Mouse (Mus musculus): ENCODE measurements around the gene Pik3r1.

Gene Pik3r1

DNA sequence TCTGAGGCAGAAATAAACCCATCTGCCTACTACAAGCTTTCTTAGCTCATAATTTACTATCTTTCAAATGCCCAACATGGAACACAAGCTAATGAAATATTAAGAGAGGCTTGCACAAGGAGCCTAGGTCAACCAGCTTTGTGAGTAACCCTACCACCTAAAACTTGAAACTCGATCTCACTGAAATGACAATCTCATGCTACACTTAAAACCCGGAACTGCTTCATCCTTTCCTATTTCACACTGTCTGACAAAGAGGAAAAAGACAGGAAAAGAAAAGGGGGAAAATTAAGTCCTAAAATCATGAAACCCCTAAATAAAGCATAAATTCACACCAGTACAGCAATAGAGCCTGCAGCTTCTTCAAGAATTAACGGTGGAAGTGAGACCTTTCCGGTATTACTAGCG is 1.4 kb downstream of the Pik3r1 start:
- no peak for DNase-seq

DNA sequence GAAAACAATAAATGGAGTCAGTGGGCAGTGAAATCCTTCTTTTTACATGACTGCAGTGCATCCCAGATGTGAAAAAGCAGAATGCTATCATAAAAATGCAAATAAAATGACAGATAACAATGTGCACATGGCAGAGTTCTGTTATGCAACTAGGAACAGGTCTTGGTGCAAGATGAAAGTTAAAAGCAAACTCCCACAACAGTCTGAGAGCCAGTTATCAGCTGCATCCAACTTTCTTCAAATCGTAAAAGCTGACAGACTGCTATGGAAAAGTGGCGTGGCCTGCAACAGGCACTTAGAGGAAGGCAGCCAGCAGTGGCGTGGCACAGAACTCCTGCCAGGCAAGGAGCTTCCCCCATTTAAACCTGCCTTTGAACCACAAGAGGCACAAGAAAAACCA is 2.0 kb downstream of the Pik3r1 start:
- DNase-seq: no peak

DNA sequence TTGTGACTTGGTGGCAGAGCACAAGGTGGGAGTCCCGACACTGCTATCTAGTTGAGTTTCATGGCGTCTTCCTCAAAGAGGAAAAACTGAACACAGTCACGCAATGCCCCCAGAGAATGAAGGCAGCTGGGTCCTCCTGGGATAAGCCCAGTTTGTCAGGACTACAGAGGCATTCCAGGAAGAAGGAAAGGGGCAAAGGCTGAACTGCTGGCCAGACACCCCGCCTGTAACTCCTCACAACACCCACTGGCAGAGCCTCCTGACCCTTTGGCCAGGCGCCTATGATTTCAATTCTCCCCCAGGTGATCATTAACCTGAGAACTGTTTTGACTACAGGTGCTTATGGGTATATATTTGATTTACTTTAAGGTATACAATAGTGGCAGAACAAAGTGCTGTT is 3.9 kb downstream of the Pik3r1 start:
- DNase-seq: no peak

GRCm38 (mm10) chr13:101763676-101764075 is 4.3 kb downstream of the Pik3r1 start:
- DNase-seq: no peak

DNA sequence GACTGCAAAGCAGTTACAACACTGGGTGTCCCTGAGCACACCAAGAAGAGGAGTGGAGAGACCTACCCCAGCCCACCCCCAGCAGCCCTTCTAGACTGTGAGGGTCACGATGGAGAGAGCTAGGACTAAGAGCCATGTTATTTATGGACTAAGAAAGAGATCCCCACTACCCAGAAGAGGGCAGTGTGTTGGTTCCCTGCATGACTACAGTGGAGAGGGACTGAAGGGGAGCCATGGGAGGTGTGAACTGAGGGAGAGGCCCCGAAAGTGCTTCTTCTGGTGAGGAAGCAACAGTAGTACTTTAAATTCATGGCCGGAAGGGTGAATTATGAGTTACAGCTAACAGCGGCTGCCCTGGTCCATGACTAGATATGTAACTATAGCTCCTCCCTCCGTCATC is 4.9 kb downstream of the Pik3r1 start:
- no peak for DNase-seq

GRCm38 (mm10) chr13:101761617-101762016 is 6.4 kb downstream of the Pik3r1 start:
- no peak for DNase-seq

DNA sequence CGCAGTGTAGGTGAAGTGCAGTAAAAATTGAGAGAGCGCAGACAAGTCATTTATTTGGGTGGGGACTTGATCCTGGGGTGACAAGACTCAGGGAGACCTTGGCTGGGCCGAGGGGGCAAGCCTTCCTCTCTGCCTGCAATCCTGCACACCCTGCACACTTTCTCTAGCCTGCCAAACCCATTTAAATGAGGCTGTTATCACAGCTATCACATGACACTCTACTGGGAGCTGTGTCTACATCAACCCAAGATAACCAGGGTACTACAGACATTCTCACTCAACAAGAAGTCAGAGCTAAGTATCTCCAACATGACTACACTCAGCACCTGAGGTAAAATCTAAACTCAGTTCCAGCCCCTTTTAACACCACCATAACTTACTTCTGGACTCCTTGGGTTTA is 7.1 kb downstream of the Pik3r1 start:
- no peak for DNase-seq

GRCm38 (mm10) chr13:101760001-101760687 is 7.9 kb downstream of the Pik3r1 start:
- no peak for DNase-seq

- DNase-seq: no peak
Measured at GRCm38 (mm10) chr13:101759281-101759871, 8.6 kb downstream of the Pik3r1 start.

GRCm38 (mm10) chr13:101757801-101758422 is 10.1 kb downstream of the Pik3r1 start:
- no peak for DNase-seq

- DNase-seq: no peak
Measured at GRCm38 (mm10) chr13:101755228-101755627, 12.8 kb downstream of the Pik3r1 start.

GRCm38 (mm10) chr13:101753639-101754038 is 14.4 kb downstream of the Pik3r1 start:
- no peak for DNase-seq

DNA sequence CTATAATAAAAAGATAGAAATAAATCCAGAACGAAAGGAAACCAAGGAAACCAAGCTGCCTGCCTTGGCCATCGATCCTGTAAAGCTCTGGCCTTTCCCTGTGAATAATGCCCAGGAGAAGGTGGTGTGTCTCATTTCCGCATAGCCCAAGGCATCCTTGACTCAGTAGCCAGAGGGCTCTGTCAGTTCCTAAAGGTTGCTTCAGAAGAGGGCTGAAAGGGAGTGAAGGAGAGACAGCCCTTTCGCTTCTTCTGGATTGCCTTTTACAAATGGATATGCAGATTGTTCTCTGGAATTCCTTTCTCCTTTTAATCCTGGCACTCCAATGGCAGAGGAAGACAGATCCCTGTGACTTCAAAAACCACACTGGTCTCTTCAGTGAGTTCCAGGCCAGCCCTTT is 16.2 kb downstream of the Pik3r1 start:
- DNase-seq: no peak

GRCm38 (mm10) chr13:101746012-101746595 is 21.9 kb downstream of the Pik3r1 start:
- no peak for DNase-seq

GRCm38 (mm10) chr13:101744943-101745342 is 23.1 kb downstream of the Pik3r1 start:
- DNase-seq: no peak

GRCm38 (mm10) chr13:101744053-101744452 is 24.0 kb downstream of the Pik3r1 start:
- no peak for DNase-seq

DNA sequence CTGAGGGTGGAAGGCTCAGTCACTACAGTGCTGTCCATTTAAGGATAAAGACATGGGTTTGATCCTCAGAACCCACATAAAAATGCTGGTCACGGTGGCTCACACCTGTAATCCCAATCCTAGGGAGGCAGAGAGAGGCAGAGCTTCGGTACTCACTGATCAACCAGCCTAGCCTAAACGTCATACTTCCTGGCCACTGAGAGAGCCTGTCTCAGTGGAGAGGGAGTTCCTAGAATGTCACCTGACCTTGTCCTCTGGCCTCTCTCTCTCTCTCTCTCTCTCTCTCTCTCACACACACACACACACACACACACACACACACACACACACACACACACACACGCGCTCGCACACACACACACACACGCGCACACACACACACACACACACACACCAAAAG is 24.8 kb downstream of the Pik3r1 start:
- no peak for DNase-seq

DNA sequence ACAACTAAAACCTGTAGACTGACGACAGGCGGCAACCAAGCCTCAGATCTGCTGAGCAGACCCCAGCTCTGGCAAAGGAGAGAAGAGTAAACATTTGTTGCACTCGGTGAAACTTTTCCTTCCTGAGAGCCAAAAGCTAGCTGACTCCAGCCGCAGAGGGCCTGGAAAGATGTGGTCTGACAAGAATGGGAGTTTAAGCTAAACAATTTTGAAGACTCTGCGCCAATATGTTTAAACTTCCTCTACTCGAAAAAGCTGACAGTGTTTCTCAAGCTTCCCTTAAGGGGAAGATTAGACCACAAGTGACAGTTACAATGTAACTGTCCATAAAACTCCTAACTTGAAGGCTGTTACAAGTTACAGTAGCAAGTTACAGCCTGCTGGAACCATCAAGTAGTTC is 25.4 kb downstream of the Pik3r1 start:
- DNase-seq: no peak

- DNase-seq: no peak
Measured at GRCm38 (mm10) chr13:101741530-101742309, 26.3 kb downstream of the Pik3r1 start.

- DNase-seq: no peak
Measured at GRCm38 (mm10) chr13:101739732-101740381, 28.2 kb downstream of the Pik3r1 start.

GRCm38 (mm10) chr13:101738769-101739168 is 29.2 kb downstream of the Pik3r1 start:
- no peak for DNase-seq

GRCm38 (mm10) chr13:101736521-101737387 is 31.3 kb downstream of the Pik3r1 start:
- DNase-seq: no peak

Data from cerebellum, adult 8-10 months (tissue).